Mouse (Mus musculus) liver, embryonic 16.5 days (tissue): ENCODE measurements at regions not wholly inside any gene's neighbourhood (a gene's known extent, or its start where the extent isn't known, plus 50 kb on each side); places are given as distances from the start of the nearest gene placed in this dataset.

Experiments
- ATAC-seq: fragments of 200-750 bp; cut with Nextera tagmentation; 2 replicates; pipeline ENCODE4 v1.8.0; 2017; ENCODE audit warnings: low read depth, mild to moderate bottlenecking, moderate number of reproducible peaks, moderate library complexity
- H3K27ac ChIP-seq: fragments of 300-500 bp; sonication (generic); 2 replicates; pipeline ENCODE4 v1.5.1; 2014; ENCODE audit warnings: mild to moderate bottlenecking, low read length
- H3K27me3 ChIP-seq: fragments of 300-500 bp; sonication (generic); 2 replicates; pipeline ENCODE4 v1.6.1; 2014; ENCODE audit warnings: low read depth, low read length, mixed read lengths; ENCODE audit not compliant: control insufficient read depth, insufficient read depth
- H3K36me3 ChIP-seq: fragments of 300-500 bp; sonication (generic); 2 replicates; pipeline ENCODE4 v1.6.1; 2014; ENCODE audit warnings: mild to moderate bottlenecking; ENCODE audit not compliant: control insufficient read depth, insufficient read depth
- H3K4me1 ChIP-seq: fragments of 300-500 bp; sonication (generic); 2 replicates; pipeline ENCODE4 v1.6.1; 2014; ENCODE audit warnings: low read depth, low read length, mixed read lengths; ENCODE audit not compliant: control insufficient read depth
- H3K4me2 ChIP-seq: fragments of 300-500 bp; sonication (generic); 2 replicates; pipeline ENCODE4 v1.6.1; 2014; ENCODE audit warnings: low read depth, low read length, mixed read lengths
- H3K4me3 ChIP-seq: fragments of 300-500 bp; sonication (generic); 2 replicates; pipeline ENCODE4 v1.5.1; 2014; ENCODE audit warnings: low read depth, mild to moderate bottlenecking, low read length
- H3K9ac ChIP-seq: fragments of 300-500 bp; sonication (generic); 2 replicates; pipeline ENCODE4 v1.6.1; 2014; ENCODE audit warnings: low read depth, low read length
- H3K9me3 ChIP-seq: fragments of 300-500 bp; sonication (generic); replicated peaks from 2 replicates; pipeline ENCODE4 v1.6.1; 2016; ENCODE audit warnings: low read length; ENCODE audit not compliant: control insufficient read depth
- WGBS: fragments of 180-500 bp; shearing (Covaris S2); extraction: QIAGEN DNeasy Blood & Tissue Kit; methylation state at CpG from one replicate; pipeline ENCODE4 v1.1.7; 2014; ENCODE audit not compliant: insufficient replicate concordance; 5-methylcytosine and 5-hydroxymethylcytosine counted together

DNA sequence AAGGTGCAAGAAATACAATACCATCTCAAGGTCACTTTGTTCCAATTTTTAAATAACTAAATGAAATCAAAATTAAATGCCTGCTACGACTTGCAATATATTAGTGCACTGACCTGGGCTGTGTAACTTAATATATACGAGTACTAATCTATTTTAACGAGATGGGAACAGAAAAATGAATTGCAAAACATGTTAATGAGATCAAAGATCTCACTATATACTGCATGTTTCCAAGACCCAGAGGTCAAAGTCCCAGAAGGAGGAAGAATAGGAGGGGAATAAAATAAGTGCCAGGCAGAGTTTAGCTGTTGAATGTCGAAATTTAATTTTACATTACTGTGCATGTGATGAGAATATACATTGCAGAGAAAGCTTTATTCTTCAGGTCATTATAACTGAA, 614.7 kb downstream of the Kctd8 start:
- no peaks in the 10 kb centered on the region for H3K9me3 ChIP-seq
- H3K27me3 ChIP-seq, result no peaks in the 10 kb centered on the region
- no peak for ATAC-seq
- H3K27ac ChIP-seq, result no peak overlapping the region
- no peaks in the 10 kb centered on the region for H3K36me3 ChIP-seq
- WGBS, result 51% methylated on average over 4 of the region's 4 CpGs
- H3K4me3 ChIP-seq, result no peak overlapping the region
- H3K4me2 ChIP-seq, result no peak overlapping the region
- no peak overlapping the region for H3K9ac ChIP-seq
- H3K4me1 ChIP-seq, result no peaks in the 10 kb centered on the region

DNA sequence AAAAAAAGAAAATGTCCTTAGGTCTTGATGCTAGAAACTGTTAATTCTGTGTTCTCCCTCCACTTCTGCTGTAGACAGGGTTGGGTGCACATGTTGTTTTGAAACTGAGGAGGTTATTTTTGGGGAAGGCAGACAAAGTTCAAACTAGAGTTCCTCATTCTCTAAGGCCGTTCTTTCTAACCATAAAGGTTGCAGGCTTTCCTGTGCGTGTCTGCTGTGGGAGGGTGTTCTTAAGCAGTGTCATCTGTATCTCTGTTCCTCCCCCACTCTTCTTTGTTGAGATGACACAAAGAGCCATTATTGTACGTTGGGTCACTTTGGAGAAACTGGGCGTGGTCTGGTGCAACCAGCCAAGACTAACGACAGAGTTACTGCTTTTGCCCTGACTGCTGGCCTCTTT, 606.3 kb downstream of the Kctd8 start:
- no peak overlapping the region for H3K4me3 ChIP-seq
- no peak overlapping the region for H3K4me2 ChIP-seq
- H3K9ac ChIP-seq, result no peak overlapping the region
- ATAC-seq, result peak; percentile 75
- H3K36me3 ChIP-seq, result no peaks in the 10 kb centered on the region
- no peaks in the 10 kb centered on the region for H3K27me3 ChIP-seq
- H3K9me3 ChIP-seq, result no peaks in the 10 kb centered on the region
- WGBS, result 28% methylated on average over 5 of the region's 5 CpGs
- H3K4me1 ChIP-seq, result no peaks in the 10 kb centered on the region
- H3K27ac ChIP-seq, result no peak overlapping the region

DNA sequence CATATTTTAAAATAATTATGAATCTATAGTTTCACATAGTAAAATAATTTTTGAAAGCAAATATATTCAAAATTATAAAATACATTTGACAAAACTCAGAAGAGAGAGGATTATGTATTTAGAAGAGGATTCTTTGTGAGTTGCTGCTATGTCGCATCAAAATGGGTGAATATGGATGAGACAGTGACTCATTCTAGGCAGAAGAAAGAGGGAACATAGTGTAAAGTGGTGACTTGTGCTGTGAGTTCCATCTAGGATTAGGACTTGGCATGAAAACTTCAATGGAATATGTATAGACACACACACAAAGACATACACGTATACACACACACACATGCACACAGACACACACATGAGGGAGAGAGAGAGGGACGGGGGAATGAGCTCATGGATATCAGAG, 591.0 kb downstream of the Kctd8 start:
- Histone ChIP-seq H3K9me3 (no peaks in the 10 kb centered on the region), H3K4me1 (no peaks in the 10 kb centered on the region), H3K9ac (no peak overlapping the region), H3K4me3 (no peak overlapping the region), H3K27me3 (no peaks in the 10 kb centered on the region), H3K36me3 (no peaks in the 10 kb centered on the region), H3K27ac (no peak overlapping the region), H3K4me2 (no peak overlapping the region)
- no peak for ATAC-seq
- WGBS, result 54% methylated on average over 3 of the region's 3 CpGs

- Histone ChIP-seq H3K4me2 (no peak overlapping the region), H3K9me3 (no peaks in the 10 kb centered on the region), H3K27me3 (no peaks in the 10 kb centered on the region), H3K27ac (no peak overlapping the region), H3K4me3 (no peak overlapping the region), H3K4me1 (no peaks in the 10 kb centered on the region), H3K36me3 (no peaks in the 10 kb centered on the region), H3K9ac (no peak overlapping the region)
- no peak for ATAC-seq
Measured at GRCm38 (mm10) chr5:68753025-68753424, 588.5 kb downstream of the Kctd8 start.
